Mouse (Mus musculus): ENCODE measurements around the gene Clec2e. TPM values are rescaled to one million over a fixed set of nuclear protein-coding genes. Genes with fewer than 3 reads are reported as not detected.

Gene Clec2e
- total and polyA plus RNA-seq, 3 experiments = not detected

GRCm38 (mm10) chr6:129049596-129050251 is 51.0 kb downstream of the Clec2e start:
- TF ChIP-seq GATA2 (IDR thresholded peaks at IDR 0.05; ENCODE audit: borderline replicate concordance, low read depth, low read length) = no peak
- Histone ChIP-seq H3K4me1 (ENCODE audit: insufficient read depth, low read depth, low read length) (no peaks in the 10 kb centered on the region), H3K27me3 (ENCODE audit: insufficient read depth, low read length) (no peaks in the 10 kb centered on the region), H3K36me3 (replicated peaks) (no peaks in the 10 kb centered on the region), H3K4me3 (ENCODE audit: low read depth, low read length) (no peak overlapping the region), H3K9me3 (replicated peaks) (peaks cover 13% of the 10 kb centered on the region)
- ATAC-seq (ENCODE audit: extremely low read depth, insufficient number of reproducible peaks, low FRiP score, poor library complexity, severe bottlenecking) (no peak), DNase-seq (ENCODE audit: low spot score) (no peak)

- TF ChIP-seq TAL1 (conservative IDR thresholded peaks at IDR 0.05; ENCODE audit: low read depth, low read length) (no peak), CTCF (IDR thresholded peaks at IDR 0.05; ENCODE audit: low read depth, low read length) (no peak), GATA2 (IDR thresholded peaks at IDR 0.05; ENCODE audit: borderline replicate concordance, low read depth, low read length) (no peak), GATA1 (IDR thresholded peaks at IDR 0.05; ENCODE audit: borderline replicate concordance, low read length) (no peak), POLR2AphosphoS5 (IDR thresholded peaks at IDR 0.05; ENCODE audit: insufficient replicate concordance, low read depth, low read length) (no peak)
These were observed 51.7 kb downstream of the Clec2e start for GRCm38 (mm10) chr6:129048857-129049473.

DNA sequence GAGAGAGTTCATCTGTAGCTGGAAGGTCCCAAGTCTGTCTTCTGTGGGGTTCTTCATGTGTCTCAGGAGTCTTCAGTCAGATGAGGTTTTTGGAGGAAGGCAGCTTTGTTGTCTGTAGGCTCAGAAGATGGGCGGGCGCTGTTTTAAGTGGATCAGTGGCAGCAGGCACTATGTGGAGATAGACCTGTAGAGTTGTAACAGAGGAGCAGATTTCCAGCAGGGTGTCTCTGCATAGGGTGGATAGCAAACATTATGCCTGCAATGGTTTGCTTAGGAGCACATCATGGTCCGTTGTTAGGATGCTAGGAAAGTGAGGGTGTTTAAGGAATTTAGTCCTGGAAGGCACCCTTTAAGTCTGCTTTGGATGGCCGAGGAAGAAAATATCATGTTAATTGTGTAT is 52.3 kb downstream of the Clec2e start:
- no peak for ATAC-seq (ENCODE audit: extremely low read depth, insufficient number of reproducible peaks, low FRiP score, poor library complexity, severe bottlenecking)
- H3K36me3 ChIP-seq (replicated peaks) = no peaks in the 10 kb centered on the region
- no peak overlapping the region for H3K4me3 ChIP-seq (ENCODE audit: low read depth, low read length)
- H3K27me3 ChIP-seq (ENCODE audit: insufficient read depth, low read length) = no peaks in the 10 kb centered on the region
- TF ChIP-seq POLR2AphosphoS5 (IDR thresholded peaks at IDR 0.05; ENCODE audit: insufficient replicate concordance, low read depth, low read length) (no peak), GATA1 (IDR thresholded peaks at IDR 0.05; ENCODE audit: borderline replicate concordance, low read length) (no peak), GATA2 (IDR thresholded peaks at IDR 0.05; ENCODE audit: borderline replicate concordance, low read depth, low read length) (no peak)
- no peaks in the 10 kb centered on the region for H3K4me1 ChIP-seq (ENCODE audit: insufficient read depth, low read depth, low read length)
- DNase-seq (ENCODE audit: low spot score) = no peak
- H3K9me3 ChIP-seq (replicated peaks) = peaks cover 19% of the 10 kb centered on the region

More at GRCm38 (mm10) chr6:129048857-129049473, 51.7 kb downstream of the Clec2e start:
- DNase-seq (ENCODE audit: low spot score) = no peak
- H3K27me3 ChIP-seq (ENCODE audit: insufficient read depth, low read length) = no peaks in the 10 kb centered on the region
- no peaks in the 10 kb centered on the region for H3K4me1 ChIP-seq (ENCODE audit: insufficient read depth, low read depth, low read length)
- H3K36me3 ChIP-seq (replicated peaks) = no peaks in the 10 kb centered on the region
- no peak overlapping the region for H3K4me3 ChIP-seq (ENCODE audit: low read depth, low read length)
- ATAC-seq (ENCODE audit: extremely low read depth, insufficient number of reproducible peaks, low FRiP score, poor library complexity, severe bottlenecking) = no peak
- peaks cover 17% of the 10 kb centered on the region for H3K9me3 ChIP-seq (replicated peaks)

DNA sequence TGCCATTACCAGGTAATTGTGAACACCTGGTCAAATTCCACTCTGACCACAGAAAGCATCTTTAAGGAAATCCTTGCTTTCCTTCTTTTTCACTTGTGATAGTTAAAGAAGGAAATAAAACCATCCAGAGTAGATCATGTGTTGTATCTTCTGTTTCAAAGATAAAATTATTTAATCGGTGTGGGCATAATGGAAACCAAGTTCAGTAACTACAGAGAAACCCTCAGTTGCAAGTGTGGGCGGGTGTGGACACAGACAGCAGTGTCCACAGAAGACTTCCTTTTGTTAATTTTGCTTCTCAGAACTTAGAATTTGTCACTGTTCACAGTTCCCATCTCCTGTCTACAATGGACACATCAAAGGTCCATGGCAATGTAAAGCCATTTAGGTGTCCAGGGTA is 55.1 kb downstream of the Clec2e start, which contains the start of gene Klrb1f:
Klrb1f (plus strand) TSS at position 301 of the 400 bp plus-strand sequence.
- no peak for ATAC-seq (ENCODE audit: extremely low read depth, insufficient number of reproducible peaks, low FRiP score, poor library complexity, severe bottlenecking)
- no peak for DNase-seq (ENCODE audit: low spot score)
- H3K4me3 ChIP-seq (ENCODE audit: low read depth, low read length) = no peak within 1 kb of the TSS
- no peaks in the 10 kb centered on the region for H3K36me3 ChIP-seq (replicated peaks)
- H3K27me3 ChIP-seq (ENCODE audit: insufficient read depth, low read length) = no peaks in the 10 kb centered on the region
- H3K4me1 ChIP-seq (ENCODE audit: insufficient read depth, low read depth, low read length) = no peaks in the 10 kb centered on the region
- TF ChIP-seq POLR2AphosphoS5 (IDR thresholded peaks at IDR 0.05; ENCODE audit: insufficient replicate concordance, low read depth, low read length) (no peak), CTCF (IDR thresholded peaks at IDR 0.05; ENCODE audit: low read depth, low read length) (no peak), GATA2 (IDR thresholded peaks at IDR 0.05; ENCODE audit: borderline replicate concordance, low read depth, low read length) (no peak), TAL1 (conservative IDR thresholded peaks at IDR 0.05; ENCODE audit: low read depth, low read length) (no peak), GATA1 (IDR thresholded peaks at IDR 0.05; ENCODE audit: borderline replicate concordance, low read length) (no peak)
- H3K9me3 ChIP-seq (replicated peaks) = peaks cover 17% of the 10 kb centered on the region

- no peaks in the 10 kb centered on the region for H3K27me3 ChIP-seq (ENCODE audit: insufficient read depth, low read length)
- H3K4me3 ChIP-seq (ENCODE audit: low read depth, low read length) = no peak overlapping the region
- H3K4me1 ChIP-seq (ENCODE audit: insufficient read depth, low read depth, low read length) = no peaks in the 10 kb centered on the region
- no peaks in the 10 kb centered on the region for H3K36me3 ChIP-seq (replicated peaks)
- ATAC-seq (ENCODE audit: extremely low read depth, insufficient number of reproducible peaks, low FRiP score, poor library complexity, severe bottlenecking) (no peak), DNase-seq (ENCODE audit: low spot score) (no peak)
- H3K9me3 ChIP-seq (replicated peaks) = peaks cover 22% of the 10 kb centered on the region
- TF ChIP-seq TAL1 (conservative IDR thresholded peaks at IDR 0.05; ENCODE audit: low read depth, low read length) = no peak
- TF ChIP-seq GATA1 (IDR thresholded peaks at IDR 0.05; ENCODE audit: borderline replicate concordance, low read length) = no peak
- no peak for TF ChIP-seq CTCF (IDR thresholded peaks at IDR 0.05; ENCODE audit: low read depth, low read length)
- no peak for TF ChIP-seq GATA2 (IDR thresholded peaks at IDR 0.05; ENCODE audit: borderline replicate concordance, low read depth, low read length)
- TF ChIP-seq POLR2AphosphoS5 (IDR thresholded peaks at IDR 0.05; ENCODE audit: insufficient replicate concordance, low read depth, low read length) = no peak
These were observed 58.2 kb downstream of the Clec2e start for GRCm38 (mm10) chr6:129042470-129042869.

Other genes with a start within 250 kb of the Clec2e start
- gene Clec2i, start 213.3 kb downstream of the Clec2e start, total RNA-seq (2014; fragmentation: Nextera tagmentation) = not detected in 2 replicates
- gene Clec2i, start 213.3 kb downstream of the Clec2e start, total RNA-seq (2017) = 0.05 TPM in 1 of 2 replicates, not detected in the other
- not detected in 2 replicates for gene Clec2i, start 213.3 kb downstream of the Clec2e start, polyA plus RNA-seq (2012)
- gene BC035044, start 209.8 kb downstream of the Clec2e start, total RNA-seq (2014; fragmentation: Nextera tagmentation) = not detected in 2 replicates
- gene BC035044, start 209.8 kb downstream of the Clec2e start, total RNA-seq (2017) = 0.05 TPM in 1 of 2 replicates, not detected in the other
- not detected in 2 replicates for gene BC035044, start 209.8 kb downstream of the Clec2e start, polyA plus RNA-seq (2012)
- not detected in 2 replicates for gene Clec2g, start 166.5 kb downstream of the Clec2e start, total RNA-seq (2014; fragmentation: Nextera tagmentation)
- 0.16 TPM in 1 of 2 replicates, not detected in the other for gene Clec2g, start 166.5 kb downstream of the Clec2e start, total RNA-seq (2017)
- gene Clec2g, start 166.5 kb downstream of the Clec2e start, polyA plus RNA-seq (2012) = not detected in 2 replicates
- gene Klrb1f, start 55.0 kb downstream of the Clec2e start, total RNA-seq (2014; fragmentation: Nextera tagmentation) = not detected in 2 replicates
- not detected in 2 replicates for gene Klrb1f, start 55.0 kb downstream of the Clec2e start, total RNA-seq (2017)
- gene Klrb1f, start 55.0 kb downstream of the Clec2e start, polyA plus RNA-seq (2012) = not detected in 2 replicates
- gene Clec2d, start 79.7 kb upstream of the Clec2e start, total RNA-seq (2014; fragmentation: Nextera tagmentation) = not detected in 2 replicates
- gene Clec2d, start 79.7 kb upstream of the Clec2e start, total RNA-seq (2017) = 0.12 TPM in 1 of 2 replicates, not detected in the other
- gene Clec2d, start 79.7 kb upstream of the Clec2e start, polyA plus RNA-seq (2012) = not detected in 2 replicates
- not detected in 2 replicates for gene Cd69, start 174.5 kb upstream of the Clec2e start, total RNA-seq (2014; fragmentation: Nextera tagmentation)
- 0.12 TPM in 1 of 2 replicates, not detected in the other for gene Cd69, start 174.5 kb upstream of the Clec2e start, total RNA-seq (2017)
- not detected in 2 replicates for gene Cd69, start 174.5 kb upstream of the Clec2e start, polyA plus RNA-seq (2012)
- not detected in 2 replicates for gene 4922502D21Rik, start 230.9 kb upstream of the Clec2e start, total RNA-seq (2014; fragmentation: Nextera tagmentation)
- not detected in 2 replicates for gene 4922502D21Rik, start 230.9 kb upstream of the Clec2e start, total RNA-seq (2017)
- gene 4922502D21Rik, start 230.9 kb upstream of the Clec2e start, polyA plus RNA-seq (2012) = not detected in 2 replicates
- gene Clec12a, start 241.8 kb upstream of the Clec2e start, total RNA-seq (2014; fragmentation: Nextera tagmentation) = not detected in 2 replicates
- 0.11 and 0.17 TPM in 2 replicates for gene Clec12a, start 241.8 kb upstream of the Clec2e start, total RNA-seq (2017)
- gene Clec12a, start 241.8 kb upstream of the Clec2e start, polyA plus RNA-seq (2012) = not detected in 2 replicates

Measured in G1E (cell line).